Mouse (Mus musculus): ENCODE measurements around the gene Itga9.

GRCm38 (mm10) chr9:118807669-118808068 lies 201.2 kb downstream of the Itga9 start:
- TF ChIP-seq CTCF (IDR thresholded peaks at IDR 0.05; ENCODE audit: low read depth) (no peak), EP300 (IDR thresholded peaks at IDR 0.05; ENCODE audit: low read depth) (no peak)

Data from liver, postnatal 0 days (tissue).